Mouse (Mus musculus): ENCODE measurements around the gene Kcnk18.

DNA sequence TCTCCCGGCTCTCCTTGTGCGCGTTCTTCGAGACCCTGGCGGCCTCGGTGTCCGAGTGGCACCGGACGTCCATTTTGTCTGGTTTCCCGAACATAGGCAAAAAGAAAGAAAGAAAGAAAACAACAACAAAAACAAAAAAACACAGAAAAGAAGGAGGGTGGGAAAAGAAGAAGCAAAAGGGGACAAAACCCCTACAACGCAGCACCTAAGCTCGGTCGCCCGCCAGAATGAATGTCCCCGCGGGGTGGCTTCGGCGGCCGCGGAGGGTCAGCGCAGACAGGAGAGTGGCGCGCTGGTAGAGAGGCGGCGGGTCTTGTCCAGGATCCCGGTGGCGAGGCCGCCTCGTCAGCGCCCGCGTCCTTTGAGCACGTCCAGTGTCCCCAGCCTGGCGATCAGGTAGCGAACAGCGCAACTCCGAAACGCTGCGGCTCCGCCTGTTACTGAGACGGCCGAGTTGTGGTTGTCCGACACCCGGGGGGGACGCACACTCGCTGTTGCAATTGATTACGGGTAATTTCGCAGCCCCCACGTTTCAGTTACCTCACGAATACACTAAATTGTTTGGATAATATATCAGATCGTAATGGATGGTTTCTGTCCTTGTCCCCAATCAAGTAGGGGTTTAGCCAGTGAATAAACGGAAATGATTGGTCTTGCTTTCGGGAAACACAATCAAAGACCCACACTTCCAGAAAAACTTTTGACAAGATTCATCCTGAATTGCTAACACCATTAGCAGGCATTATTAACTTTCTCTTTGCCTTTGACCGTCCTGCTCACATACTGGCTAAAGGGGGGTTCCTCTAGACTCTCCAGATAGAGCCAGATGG, 48.9 kb upstream of the Kcnk18 start, which contains the start of gene Vax1:
- TF ChIP-seq CTCF (IDR thresholded peaks at IDR 0.05; ENCODE audit: control insufficient read depth, insufficient read depth, insufficient read length) (no peak), MYOG (IDR thresholded peaks at IDR 0.05; ENCODE audit: control insufficient read depth, extremely low read depth, insufficient read length) (no peak), USF1 (IDR thresholded peaks at IDR 0.05; ENCODE audit: low read depth) (no peak), MYOD1 (IDR thresholded peaks at IDR 0.05; ENCODE audit: control insufficient read depth, insufficient read length, low read depth) (no peak), CEBPB (IDR thresholded peaks at IDR 0.05; ENCODE audit: low read depth) (no peak), FOSL1 (IDR thresholded peaks at IDR 0.05; ENCODE audit: insufficient read depth, low read length, poor library complexity, severe bottlenecking) (no peak)
